Mouse (Mus musculus) heart, embryonic 10.5 days (tissue): ENCODE results near the gene Nfe2l2. TPM values are rescaled to one million over a fixed set of nuclear protein-coding genes. Genes with fewer than 3 reads are reported as not detected.
A peak's percentile ranks its signal among the peaks of the same experiment; 100 is the strongest.

Experiments
- DNase-seq: peaks from one replicate; pipeline ENCODE4 v3.0.0-alpha.2; 2017; ENCODE audit warnings: low spot score
- H3K27ac ChIP-seq: fragments of 300-500 bp; sonication (generic); 2 replicates; pipeline ENCODE4 v1.5.1; 2016; ENCODE audit warnings: mild to moderate bottlenecking
- H3K27me3 ChIP-seq: fragments of 300-500 bp; sonication (generic); 2 replicates; pipeline ENCODE4 v1.6.1; 2016; ENCODE audit warnings: mild to moderate bottlenecking; ENCODE audit not compliant: poor library complexity, insufficient read depth, severe bottlenecking
- H3K36me3 ChIP-seq: fragments of 300-500 bp; sonication (generic); 2 replicates; pipeline ENCODE4 v1.6.1; 2016; ENCODE audit warnings: mild to moderate bottlenecking, moderate library complexity
- H3K4me1 ChIP-seq: fragments of 300-500 bp; sonication (generic); 2 replicates; pipeline ENCODE4 v1.6.1; 2016; ENCODE audit warnings: mild to moderate bottlenecking
- H3K4me3 ChIP-seq: fragments of 300-500 bp; sonication (generic); 2 replicates; pipeline ENCODE4 v1.5.1; 2016; ENCODE audit warnings: mild to moderate bottlenecking, moderate library complexity
- H3K9me3 ChIP-seq: fragments of 300-500 bp; sonication (generic); 2 replicates; pipeline ENCODE4 v1.6.1; 2016; ENCODE audit warnings: mild to moderate bottlenecking, moderate library complexity
- WGBS: fragments of 180-500 bp; shearing (Covaris S2); methylation state at CpG from one replicate; pipeline ENCODE4 v1.1.7; 2016; 5-methylcytosine and 5-hydroxymethylcytosine counted together
- polyA plus RNA-seq: library from polyadenylated mRNA; unstranded; fragments of >200 nt; fragmentation: Nextera tagmentation; extraction: Ambion mirVana; gene quantifications from 2 replicates; pipeline ENCODE4 v1.2.1, GENCODE M21; 2016

Nfe2l2 gene
- polyA plus RNA-seq, 1 experiment from 2014 or later: 45.0 TPM

GRCm38 (mm10) chr2:75671337-75671660, 33.1 kb downstream of the Nfe2l2 start:
- no peaks in the 10 kb centered on the region for H3K27me3 ChIP-seq
- WGBS: 79% methylated on average over 2 of the region's 2 CpGs
- no peaks in the 10 kb centered on the region for H3K4me1 ChIP-seq
- no peaks in the 10 kb centered on the region for H3K9me3 ChIP-seq
- no peak overlapping the region for H3K27ac ChIP-seq
- DNase-seq: no peak
- H3K36me3 ChIP-seq: peaks cover 28% of the 10 kb centered on the region
- no peak overlapping the region for H3K4me3 ChIP-seq

GRCm38 (mm10) chr2:75670446-75671336, 33.8 kb downstream of the Nfe2l2 start:
- no peak overlapping the region for H3K27ac ChIP-seq
- 77% methylated on average over 6 of the region's 6 CpGs for WGBS

GRCm38 (mm10) chr2:75669491-75670445, 34.7 kb downstream of the Nfe2l2 start:
- Histone ChIP-seq H3K27ac (no peak overlapping the region), H3K36me3 (peaks cover 20% of the 10 kb centered on the region), H3K9me3 (no peaks in the 10 kb centered on the region), H3K4me1 (no peaks in the 10 kb centered on the region), H3K27me3 (no peaks in the 10 kb centered on the region), H3K4me3 (no peak overlapping the region)
- 39% methylated on average over 14 of the region's 14 CpGs for WGBS
- no peak for DNase-seq

More at GRCm38 (mm10) chr2:75670446-75671336, 33.8 kb downstream of the Nfe2l2 start:
- Histone ChIP-seq H3K4me3 (no peak overlapping the region), H3K4me1 (no peaks in the 10 kb centered on the region), H3K9me3 (no peaks in the 10 kb centered on the region), H3K36me3 (peaks cover 22% of the 10 kb centered on the region), H3K27me3 (no peaks in the 10 kb centered on the region)
- DNase-seq: no peak

- 35% methylated on average over 2 of the region's 2 CpGs for WGBS
- H3K4me1 ChIP-seq: peaks cover 10% of the 10 kb centered on the region
- H3K9me3 ChIP-seq: no peaks in the 10 kb centered on the region
- peak overlapping the region; percentile 99 for H3K4me3 ChIP-seq
- H3K27ac ChIP-seq: peak overlapping the region; percentile 100; the same call in 1 of the 2 replicates
- H3K36me3 ChIP-seq: peaks cover 39% of the 10 kb centered on the region
- H3K27me3 ChIP-seq: no peaks in the 10 kb centered on the region
- no peak for DNase-seq
These were observed 43.3 kb downstream of the Nfe2l2 start for GRCm38 (mm10) chr2:75661106-75661505.

- whole genome bisulfite sequencing: 5% methylated on average over 15 of the region's 15 CpGs
- peak overlapping the region; percentile 99 for H3K4me3 ChIP-seq
- peak overlapping the region; percentile 100 for H3K27ac ChIP-seq
- H3K36me3 ChIP-seq: peaks cover 39% of the 10 kb centered on the region
- H3K9me3 ChIP-seq: no peaks in the 10 kb centered on the region
- DNase-seq: no peak
- H3K4me1 ChIP-seq: peaks cover 10% of the 10 kb centered on the region
- H3K27me3 ChIP-seq: no peaks in the 10 kb centered on the region
These were observed 44.0 kb downstream of the Nfe2l2 start for GRCm38 (mm10) chr2:75660255-75660948.

GRCm38 (mm10) chr2:75659629-75659960, 44.8 kb downstream of the Nfe2l2 start:
- peak; percentile 90 for DNase-seq
- under 1% methylated on average over 40 of the region's 47 CpGs for WGBS
- Histone ChIP-seq H3K4me1 (peaks cover 10% of the 10 kb centered on the region), H3K27me3 (no peaks in the 10 kb centered on the region), H3K4me3 (peak overlapping the region; percentile 99), H3K9me3 (no peaks in the 10 kb centered on the region), H3K36me3 (peaks cover 33% of the 10 kb centered on the region), H3K27ac (peak overlapping the region; percentile 100)

GRCm38 (mm10) chr2:75658727-75659628, 45.5 kb downstream of the Nfe2l2 start, which contains the start of gene Hnrnpa3:
Hnrnpa3 (plus strand) TSS chr2:75659261.
- no peaks in the 10 kb centered on the region for H3K9me3 ChIP-seq
- H3K27me3 ChIP-seq: no peaks in the 10 kb centered on the region
- peaks cover 10% of the 10 kb centered on the region for H3K4me1 ChIP-seq
- H3K4me3 ChIP-seq: peak within 1 kb of the TSS; percentile 99
- DNase-seq: peak; percentile 98
- peak within 1 kb of the TSS; percentile 100 for H3K27ac ChIP-seq
- H3K36me3 ChIP-seq: peaks cover 26% of the 10 kb centered on the region
- under 1% methylated on average over 102 of the region's 102 CpGs for WGBS

- 3% methylated on average over 18 of the region's 18 CpGs for WGBS
- DNase-seq: peak; percentile 92
- peak overlapping the region; percentile 100 for H3K27ac ChIP-seq
- no peaks in the 10 kb centered on the region for H3K27me3 ChIP-seq
- H3K4me1 ChIP-seq: peaks cover 10% of the 10 kb centered on the region
- H3K36me3 ChIP-seq: peaks cover 18% of the 10 kb centered on the region
- no peaks in the 10 kb centered on the region for H3K9me3 ChIP-seq
- H3K4me3 ChIP-seq: peak overlapping the region; percentile 99
These were observed 46.3 kb downstream of the Nfe2l2 start for GRCm38 (mm10) chr2:75657907-75658691.

- DNase-seq: no peak
- Histone ChIP-seq H3K27me3 (no peaks in the 10 kb centered on the region), H3K9me3 (no peaks in the 10 kb centered on the region), H3K36me3 (peaks cover 6% of the 10 kb centered on the region; the same call in 1 of the 2 replicates), H3K27ac (peak overlapping the region; percentile 100), H3K4me3 (no peak overlapping the region), H3K4me1 (peaks cover 10% of the 10 kb centered on the region)
- WGBS: 91% methylated on average over 5 of the region's 5 CpGs
These were observed 47.5 kb downstream of the Nfe2l2 start for GRCm38 (mm10) chr2:75656924-75657323.

GRCm38 (mm10) chr2:75654679-75655078, 49.8 kb downstream of the Nfe2l2 start:
- no peak for DNase-seq
- Histone ChIP-seq H3K9me3 (no peaks in the 10 kb centered on the region), H3K36me3 (no peaks in the 10 kb centered on the region), H3K27me3 (no peaks in the 10 kb centered on the region), H3K4me3 (no peak overlapping the region), H3K4me1 (peaks cover 10% of the 10 kb centered on the region), H3K27ac (no peak overlapping the region)
- WGBS: 78% methylated on average over 1 of the region's 1 CpGs

GRCm38 (mm10) chr2:75653150-75653549, 51.3 kb downstream of the Nfe2l2 start:
- no peak for DNase-seq

More at GRCm38 (mm10) chr2:75653150-75653549, 51.3 kb downstream of the Nfe2l2 start:
- Histone ChIP-seq H3K27me3 (no peaks in the 10 kb centered on the region), H3K27ac (no peak overlapping the region), H3K4me1 (peaks cover 10% of the 10 kb centered on the region), H3K9me3 (no peaks in the 10 kb centered on the region), H3K4me3 (no peak overlapping the region), H3K36me3 (no peaks in the 10 kb centered on the region)
